Mouse (Mus musculus): ENCODE measurements around the gene Usp34. TPM values are rescaled to one million over a fixed set of nuclear protein-coding genes. Genes with fewer than 3 reads are reported as not detected.
A peak's percentile ranks its signal among the peaks of the same experiment; 100 is the strongest.
"Not testable (repeated sequence)": the region's sequence is repeated elsewhere in the genome, so short reads cannot be mapped to it uniquely, and the experiment has no call there.

The Usp34 gene
- total and polyA plus RNA-seq, 3 experiments = 30.4 to 36.6 (median 34.9) TPM

DNA sequence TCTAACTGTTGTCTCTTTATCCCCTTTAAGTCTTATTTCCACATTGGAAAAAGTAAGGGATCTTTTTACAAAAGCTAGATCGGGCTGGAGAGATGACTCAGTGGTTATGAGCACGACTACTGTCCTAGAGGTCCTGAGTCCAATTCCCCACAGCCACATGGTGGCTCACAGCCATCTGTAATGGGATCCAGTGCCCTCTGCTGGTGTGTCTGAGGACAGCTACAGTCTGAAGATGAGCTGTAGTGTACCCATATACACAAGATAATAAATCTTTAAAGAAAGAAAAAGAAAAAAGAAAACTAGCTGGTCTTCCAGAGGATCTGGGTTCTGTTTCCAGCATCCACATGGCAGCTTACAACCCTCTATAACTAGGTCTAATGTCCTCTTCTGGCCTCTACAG lies 123.3 kb downstream of the Usp34 start:
- DNase-seq (ENCODE audit: low read depth, low spot score) = no peak
- peaks cover 0 to 50% of the 10 kb centered on the region in 2 experiments; a peak in 2 of 4 replicates for H3K36me3 ChIP-seq (ENCODE audit: control insufficient read depth in 1 of 2, insufficient read depth in 2 of 2, low read length in 2 of 2)
- TF ChIP-seq CTCF (IDR thresholded peaks at IDR 0.05 in 2 of 3, conservative IDR thresholded peaks at IDR 0.05 in 1 of 3; ENCODE audit: control insufficient read depth in 1 of 3, insufficient read depth in 1 of 3, low read depth in 2 of 3, low read length in 3 of 3, poor library complexity in 1 of 3, severe bottlenecking in 1 of 3) = peak; percentile 26 to 50 (median 45); a peak in 5 of 6 replicates
- no peak for TF ChIP-seq NRF1 (IDR thresholded peaks at IDR 0.05; ENCODE audit: insufficient read depth, low read depth, low read length, poor library complexity, severe bottlenecking)
- H3K9ac ChIP-seq (ENCODE audit: control insufficient read depth, low read depth, low read length, poor library complexity, severe bottlenecking) = no peak overlapping the region
- H3K4me3 ChIP-seq (ENCODE audit: control insufficient read depth in 1 of 2, insufficient read depth in 1 of 2, low read depth in 2 of 2, low read length in 2 of 2) = no peak overlapping the region
- no peaks in the 10 kb centered on the region for H3K27me3 ChIP-seq (ENCODE audit: control insufficient read depth in 1 of 2, insufficient read depth in 2 of 2, low read length in 2 of 2)
- no peak overlapping the region for H3K27ac ChIP-seq (ENCODE audit: control insufficient read depth, low read depth, low read length)
- H3K9me3 ChIP-seq (replicated peaks; ENCODE audit: insufficient read depth, low read length) = no peaks in the 10 kb centered on the region
- no peaks in the 10 kb centered on the region for H3K79me2 ChIP-seq (ENCODE audit: control insufficient read depth, insufficient read depth, low read length, poor library complexity)
- H3K4me1 ChIP-seq (ENCODE audit: control insufficient read depth in 1 of 2, insufficient read depth in 2 of 2, low read length in 2 of 2) = no peaks in the 10 kb centered on the region

DNA sequence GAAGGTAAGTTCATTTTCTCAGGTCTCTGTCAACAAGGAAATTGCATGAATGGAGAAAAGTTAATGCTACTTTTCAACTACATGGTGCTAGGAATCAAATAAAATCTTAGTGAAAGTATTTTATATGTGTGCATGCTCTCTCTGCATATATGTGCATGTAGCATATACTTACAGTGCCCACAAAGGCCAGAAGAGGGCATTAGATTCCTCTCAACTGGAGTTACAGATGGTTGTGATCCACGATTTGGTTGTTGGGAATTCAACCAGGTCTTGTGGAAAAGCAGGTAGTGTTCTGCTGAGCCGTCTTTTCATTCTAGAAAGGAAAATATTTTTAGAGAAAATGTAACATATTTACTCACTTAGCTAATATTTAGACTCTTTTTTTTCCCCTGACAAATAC lies 129.4 kb downstream of the Usp34 start:
- Histone ChIP-seq H3K4me3 (ENCODE audit: control insufficient read depth in 1 of 2, insufficient read depth in 1 of 2, low read depth in 2 of 2, low read length in 2 of 2) (no peak overlapping the region), H3K9me3 (replicated peaks; ENCODE audit: insufficient read depth, low read length) (no peaks in the 10 kb centered on the region), H3K27me3 (ENCODE audit: control insufficient read depth in 1 of 2, insufficient read depth in 2 of 2, low read length in 2 of 2) (no peaks in the 10 kb centered on the region), H3K4me1 (ENCODE audit: control insufficient read depth in 1 of 2, insufficient read depth in 2 of 2, low read length in 2 of 2) (no peaks in the 10 kb centered on the region), H3K27ac (ENCODE audit: control insufficient read depth, low read depth, low read length) (no peak overlapping the region), H3K36me3 (ENCODE audit: control insufficient read depth in 1 of 2, insufficient read depth in 2 of 2, low read length in 2 of 2) (peaks cover 2 to 56% of the 10 kb centered on the region in 2 experiments; a peak in 3 of 4 replicates), H3K79me2 (ENCODE audit: control insufficient read depth, insufficient read depth, low read length, poor library complexity) (no peaks in the 10 kb centered on the region), H3K9ac (ENCODE audit: control insufficient read depth, low read depth, low read length, poor library complexity, severe bottlenecking) (no peak overlapping the region)
- TF ChIP-seq CTCF (IDR thresholded peaks at IDR 0.05 in 2 of 3, conservative IDR thresholded peaks at IDR 0.05 in 1 of 3; ENCODE audit: control insufficient read depth in 1 of 3, insufficient read depth in 1 of 3, low read depth in 2 of 3, low read length in 3 of 3, poor library complexity in 1 of 3, severe bottlenecking in 1 of 3) (peak; percentile 10 to 57 (median 36); a peak in 3 of 6 replicates), TBP (IDR thresholded peaks at IDR 0.05; ENCODE audit: low read depth, low read length) (no peak), SIN3A (IDR thresholded peaks at IDR 0.05; ENCODE audit: low read length) (no peak), RAD21 (IDR thresholded peaks at IDR 0.05; ENCODE audit: low read depth, low read length) (peak; percentile 32), SMC3 (IDR thresholded peaks at IDR 0.05; ENCODE audit: low read depth, low read length) (peak; percentile 41)
- peak; percentile 44 for DNase-seq (ENCODE audit: low read depth, low spot score)

DNA sequence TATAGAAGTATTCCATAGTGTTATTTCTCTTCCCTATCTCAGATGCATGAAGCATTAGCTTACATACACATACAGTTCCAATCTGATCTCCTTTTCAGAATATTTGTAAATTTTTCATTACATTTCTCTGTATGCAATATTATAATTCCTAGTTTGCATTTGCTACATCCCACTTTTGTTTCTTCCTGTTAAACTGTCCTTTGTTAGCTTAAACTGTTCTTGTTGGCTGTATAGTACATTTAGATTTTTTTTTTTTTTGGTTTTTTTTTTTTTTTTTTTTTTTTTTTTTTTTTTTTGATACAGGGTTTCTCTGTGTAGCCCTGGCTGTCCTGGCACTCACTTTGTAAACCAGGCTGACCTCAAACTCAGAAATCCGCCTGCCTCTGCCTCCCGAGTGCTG lies 159.2 kb downstream of the Usp34 start:
- H3K9ac ChIP-seq (ENCODE audit: control insufficient read depth, low read depth, low read length, poor library complexity, severe bottlenecking); DNase-seq (ENCODE audit: low read depth, low spot score); H3K27ac ChIP-seq (ENCODE audit: control insufficient read depth, low read depth, low read length); H3K79me2 ChIP-seq (ENCODE audit: control insufficient read depth, insufficient read depth, low read length, poor library complexity); H3K4me3 ChIP-seq (ENCODE audit: control insufficient read depth in 1 of 2, insufficient read depth in 1 of 2, low read depth in 2 of 2, low read length in 2 of 2); H3K9me3 ChIP-seq (replicated peaks; ENCODE audit: insufficient read depth, low read length); H3K27me3 ChIP-seq (ENCODE audit: control insufficient read depth in 1 of 2, insufficient read depth in 2 of 2, low read length in 2 of 2); H3K4me1 ChIP-seq (ENCODE audit: control insufficient read depth in 1 of 2, insufficient read depth in 2 of 2, low read length in 2 of 2): not testable (repeated sequence)
- peaks cover 0 to 36% of the 10 kb centered on the region in 2 experiments; a peak in 2 of 4 replicates for H3K36me3 ChIP-seq (ENCODE audit: control insufficient read depth in 1 of 2, insufficient read depth in 2 of 2, low read length in 2 of 2)
- peak; percentile 56; the same call in 1 of the 2 replicates for TF ChIP-seq ZNF384 (IDR thresholded peaks at IDR 0.05; ENCODE audit: low read depth, low read length)

DNA sequence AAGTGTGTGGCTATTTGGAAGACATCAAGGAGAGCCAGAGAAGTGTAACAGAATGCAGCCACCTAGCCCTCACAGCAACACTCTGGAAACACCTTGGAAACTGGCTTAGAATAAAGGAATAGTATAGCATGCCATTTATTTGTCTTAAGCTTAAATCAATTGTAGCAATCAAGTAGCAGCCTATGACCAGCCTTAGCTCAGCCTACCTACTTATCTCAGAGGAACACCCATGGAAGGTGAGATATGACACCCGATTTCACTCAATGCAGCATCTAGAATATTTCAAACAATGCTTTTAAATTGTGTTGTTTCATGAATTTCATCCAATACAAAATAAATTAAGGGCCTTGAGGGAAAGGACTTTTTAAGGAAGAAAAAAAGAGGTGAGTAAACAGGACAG lies 183.3 kb downstream of the Usp34 start:
- Histone ChIP-seq H3K36me3 (ENCODE audit: control insufficient read depth in 1 of 2, insufficient read depth in 2 of 2, low read length in 2 of 2) (peaks cover 12 to 56% of the 10 kb centered on the region in 2 experiments), H3K4me3 (ENCODE audit: control insufficient read depth in 1 of 2, insufficient read depth in 1 of 2, low read depth in 2 of 2, low read length in 2 of 2) (no peak overlapping the region), H3K9ac (ENCODE audit: control insufficient read depth, low read depth, low read length, poor library complexity, severe bottlenecking) (no peak overlapping the region), H3K79me2 (ENCODE audit: control insufficient read depth, insufficient read depth, low read length, poor library complexity) (no peaks in the 10 kb centered on the region), H3K27me3 (ENCODE audit: control insufficient read depth in 1 of 2, insufficient read depth in 2 of 2, low read length in 2 of 2) (no peaks in the 10 kb centered on the region), H3K4me1 (ENCODE audit: control insufficient read depth in 1 of 2, insufficient read depth in 2 of 2, low read length in 2 of 2) (peaks cover 2 to 3% of the 10 kb centered on the region in 2 experiments; a peak in 2 of 4 replicates), H3K9me3 (replicated peaks; ENCODE audit: insufficient read depth, low read length) (no peaks in the 10 kb centered on the region), H3K27ac (ENCODE audit: control insufficient read depth, low read depth, low read length) (no peak overlapping the region)
- DNase-seq (ENCODE audit: low read depth, low spot score) = peak; percentile 41
- TF ChIP-seq RAD21 (IDR thresholded peaks at IDR 0.05; ENCODE audit: low read depth, low read length) (no peak), GABPA (IDR thresholded peaks at IDR 0.05; ENCODE audit: low read depth, low read length) (no peak), ELF1 (IDR thresholded peaks at IDR 0.05; ENCODE audit: low read depth, low read length) (no peak), POLR2AphosphoS2 (IDR thresholded peaks at IDR 0.05; ENCODE audit: low read length) (0 out of 2 replicates have a peak, but pooled peaks have one; percentile 2), BHLHE40 (IDR thresholded peaks at IDR 0.05; ENCODE audit: borderline replicate concordance, low read depth, low read length) (no peak), MYB (IDR thresholded peaks at IDR 0.05; ENCODE audit: low read depth, low read length) (no peak), GATA1 (IDR thresholded peaks at IDR 0.05; ENCODE audit: low read depth, low read length) (peak; percentile 59), KAT2A (conservative IDR thresholded peaks at IDR 0.05; ENCODE audit: low read depth, low read length) (no peak), ZC3H11A (IDR thresholded peaks at IDR 0.05; ENCODE audit: low read depth, low read length) (no peak), UBTF (IDR thresholded peaks at IDR 0.05; ENCODE audit: borderline replicate concordance, insufficient read depth, low read depth, low read length) (no peak), MXI1 (IDR thresholded peaks at IDR 0.05; ENCODE audit: low read depth, low read length) (no peak), MAZ (IDR thresholded peaks at IDR 0.05; ENCODE audit: low read depth, low read length) (no peak), USF2 (IDR thresholded peaks at IDR 0.05; ENCODE audit: borderline replicate concordance in 1 of 2, insufficient read depth in 1 of 2, low read depth in 1 of 2, low read length in 2 of 2) (no peak)

Data from MEL (cell line).